12 mouse cellular contexts compared by ENCODE assay signal in the genomic region with DNA sequence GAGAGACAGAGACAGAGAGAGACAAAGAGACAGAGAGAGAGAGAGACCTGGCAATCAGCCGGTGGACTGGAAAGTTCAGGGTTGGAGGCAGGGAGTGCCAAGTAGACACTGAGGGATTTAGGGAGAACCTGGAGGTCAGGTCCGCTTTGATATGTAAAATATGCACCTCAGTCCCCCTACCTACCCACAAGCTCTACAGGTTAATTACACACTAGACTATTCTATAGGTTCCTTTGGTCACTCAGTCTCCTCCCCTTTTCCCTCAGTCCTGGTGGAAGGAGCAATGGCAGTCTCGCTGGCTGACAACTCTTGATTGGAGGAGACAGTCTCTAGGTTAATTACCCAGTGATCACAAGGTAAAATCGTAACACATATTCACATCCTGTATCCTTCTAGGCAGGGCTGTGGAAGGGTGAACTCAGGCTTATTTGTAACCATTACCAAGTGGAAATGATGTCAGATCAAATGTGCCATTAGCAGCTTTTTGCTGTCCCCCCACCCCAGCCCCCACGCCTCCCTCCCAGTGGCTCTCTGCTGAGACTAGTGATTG. TPM values are rescaled to one million over a fixed set of nuclear protein-coding genes. Genes with fewer than 3 reads are reported as not detected.
DNase-seq lines count a peak whose midpoint lies in the region; ATAC-seq lines count a peak whose summit lies in the region.
"Had no signal": no experiment of that assay in that cellular context is flagged by ENCODE, and none has a peak within 500 bp of the region (broad histone marks: within the 10 kb centered on the region; RNA-seq: fewer than 3 reads in every experiment).

No protein-coding gene starts in this region.

- no peaks in the 10 kb centered on the region for H3K36me3 ChIP-seq in kidney, embryonic 14.5 days (ENCODE audit: control insufficient read depth, insufficient read depth, low read length)
- H3K36me3 ChIP-seq in embryonic facial prominence, embryonic 13.5 days, result no peaks in the 10 kb centered on the region
- H3K36me3 ChIP-seq in hindbrain, embryonic 16.5 days (ENCODE audit: control insufficient read depth, insufficient read depth, low read length), result no peaks in the 10 kb centered on the region
- H3K36me3 ChIP-seq in neural tube, embryonic 12.5 days, result no peaks in the 10 kb centered on the region

- H3K27me3 ChIP-seq in kidney, embryonic 14.5 days (ENCODE audit: control insufficient read depth, insufficient read depth, low read length), result no peaks in the 10 kb centered on the region
- H3K27me3 ChIP-seq in embryonic facial prominence, embryonic 13.5 days, result no peaks in the 10 kb centered on the region
- no peaks in the 10 kb centered on the region for H3K27me3 ChIP-seq in hindbrain, embryonic 16.5 days (replicated peaks; ENCODE audit: control insufficient read depth, insufficient read depth, low read length)
- no peaks in the 10 kb centered on the region for H3K27me3 ChIP-seq in neural tube, embryonic 12.5 days (replicated peaks)

- H3K9ac ChIP-seq in kidney, embryonic 14.5 days (ENCODE audit: low read depth, low read length), result no peak overlapping the region
- H3K9ac ChIP-seq in embryonic facial prominence, embryonic 13.5 days, result no peak overlapping the region
- H3K9ac ChIP-seq in hindbrain, embryonic 16.5 days (ENCODE audit: low read depth, low read length), result no peak overlapping the region
- H3K9ac ChIP-seq in neural tube, embryonic 12.5 days, result no peak overlapping the region

- H3K9me3 ChIP-seq in kidney, embryonic 14.5 days (ENCODE audit: control insufficient read depth, low read length), result peaks cover 3% of the 10 kb centered on the region; the same call in 1 of the 2 replicates
- peaks cover 6% of the 10 kb centered on the region; the same call in 1 of the 2 replicates for H3K9me3 ChIP-seq in embryonic facial prominence, embryonic 13.5 days
- peaks cover 3% of the 10 kb centered on the region for H3K9me3 ChIP-seq in hindbrain, embryonic 16.5 days (ENCODE audit: control insufficient read depth, low read length)
- no peaks in the 10 kb centered on the region for H3K9me3 ChIP-seq in neural tube, embryonic 12.5 days

- peak; percentile 23; the same call in 1 of the 2 replicates for ATAC-seq in kidney, embryonic 14.5 days (ENCODE audit: low FRiP score, low TSS enrichment)
- no peak for ATAC-seq in embryonic facial prominence, embryonic 13.5 days (ENCODE audit: insufficient number of reproducible peaks, insufficient read depth, low FRiP score, low TSS enrichment, low read depth)
- ATAC-seq in hindbrain, embryonic 16.5 days, result peak; percentile 34
- ATAC-seq in neural tube, embryonic 12.5 days (ENCODE audit: low FRiP score, low read depth), result no peak
- ATAC-seq: CD4-positive, CD25-positive, alpha-beta regulatory T cell, adult 4 months had no signal

- peaks cover 14% of the 10 kb centered on the region for H3K4me1 ChIP-seq in kidney, embryonic 14.5 days (ENCODE audit: control insufficient read depth, insufficient read depth, low read length)
- H3K4me1 ChIP-seq in embryonic facial prominence, embryonic 13.5 days, result peaks cover 22% of the 10 kb centered on the region
- H3K4me1 ChIP-seq in hindbrain, embryonic 16.5 days (ENCODE audit: control insufficient read depth, insufficient read depth, low read depth, low read length), result peaks cover 11% of the 10 kb centered on the region
- H3K4me1 ChIP-seq in neural tube, embryonic 12.5 days, result peaks cover 23% of the 10 kb centered on the region

- 31% methylated on average over 5 of the region's 5 CpGs for WGBS in kidney, embryonic 14.5 days
- 37% methylated on average over 5 of the region's 5 CpGs for WGBS in embryonic facial prominence, embryonic 13.5 days
- WGBS in hindbrain, embryonic 16.5 days, result 42% methylated on average over 5 of the region's 5 CpGs
- WGBS in neural tube, embryonic 12.5 days, result 25% methylated on average over 5 of the region's 5 CpGs

- H3K27ac ChIP-seq in kidney, embryonic 14.5 days (ENCODE audit: low read depth, low read length), result peak overlapping the region; percentile 73
- peak overlapping the region; percentile 79 for H3K27ac ChIP-seq in embryonic facial prominence, embryonic 13.5 days
- no peak overlapping the region for H3K27ac ChIP-seq in hindbrain, embryonic 16.5 days (ENCODE audit: low read depth, low read length)
- peak overlapping the region; percentile 32; the same call in 1 of the 2 replicates for H3K27ac ChIP-seq in neural tube, embryonic 12.5 days
- H3K27ac ChIP-seq: layer of hippocampus, adult 2 months had no signal

- DNase-seq in kidney, adult 18-20 months, result no peak
- DNase-seq in cerebellum, adult 9-11 months, result no peak
- no peak for DNase-seq in cerebellum, postnatal 10 days
- no peak for DNase-seq in layer of hippocampus, adult 18-20 months (ENCODE audit: low spot score in 2 of 2)
- DNase-seq: lung, postnatal 14 days; right cerebral cortex, postnatal 4 days had no signal

- no peak overlapping the region for H3K4me3 ChIP-seq in kidney, embryonic 14.5 days (ENCODE audit: low read length)
- no peak overlapping the region for H3K4me3 ChIP-seq in embryonic facial prominence, embryonic 13.5 days
- H3K4me3 ChIP-seq in hindbrain, embryonic 16.5 days (ENCODE audit: low read length), result no peak overlapping the region
- no peak overlapping the region for H3K4me3 ChIP-seq in neural tube, embryonic 12.5 days
- H3K4me3 ChIP-seq: layer of hippocampus, adult 2 months had no signal

- no peak overlapping the region for H3K4me2 ChIP-seq in kidney, embryonic 14.5 days (replicated peaks; ENCODE audit: low read depth, low read length)
- no peak overlapping the region for H3K4me2 ChIP-seq in embryonic facial prominence, embryonic 13.5 days
- H3K4me2 ChIP-seq in hindbrain, embryonic 16.5 days (ENCODE audit: low read length), result no peak overlapping the region
- 0 out of 2 replicates have a peak overlapping the region, but pooled peaks have one; percentile 7 for H3K4me2 ChIP-seq in neural tube, embryonic 12.5 days (replicated peaks)

RNA-seq across cellular contexts. Expression of a gene that starts 11.1 kb away (rescaled TPM):
- 148 and 171 TPM in 2 replicates for polyA plus RNA-seq in kidney, embryonic 14.5 days (2014; fragmentation: Nextera tagmentation; extraction: Ambion mirVana)
- polyA plus RNA-seq in embryonic facial prominence, embryonic 13.5 days (2015; fragmentation: Nextera tagmentation; extraction: Ambion mirVana), result 469 and 555 TPM in 2 replicates
- 465 and 469 TPM in 2 replicates for polyA plus RNA-seq in hindbrain, embryonic 16.5 days (2015; fragmentation: Nextera tagmentation; extraction: Ambion mirVana)
- polyA plus RNA-seq in neural tube, embryonic 12.5 days (2016; fragmentation: Nextera tagmentation; extraction: Ambion mirVana), result 410 and 431 TPM in 2 replicates
- 10 to 100 TPM; 35.9 to 42.9 TPM for total RNA-seq in layer of hippocampus, adult 18-20 months (2021)
- polyA plus RNA-seq: CD4-positive, CD25-positive, alpha-beta regulatory T cell, adult 4 months had no signal

Comparison
In these comparisons a context has a peak if more than half of its experiments do, and no peak if none do; other contexts are left out.
1. ATAC-seq: peak in kidney, embryonic 14.5 days (single experiment) and hindbrain, embryonic 16.5 days (single experiment); none in embryonic facial prominence, embryonic 13.5 days (single experiment) and neural tube, embryonic 12.5 days (single experiment).